15 mouse cellular contexts compared by ENCODE assay signal in genomic region chr7:97032412-97032811, GRCm38 (mm10).
"Had no signal": no experiment of that assay in that cellular context is flagged by ENCODE, and none has a peak within 500 bp of the region (broad histone marks: within the 10 kb centered on the region; RNA-seq: fewer than 3 reads in every experiment).

No protein-coding gene starts in this region.

- DNase-seq: kidney, adult 9 months; lung, embryonic 14.5 days; lung, postnatal 10 days; lung, postnatal 4 days; midbrain, embryonic 14.5 days; right cerebral cortex, postnatal 4 days; spleen, adult 18-20 months; thymus, adult 18-20 months; thymus, postnatal 14 days had no signal

- H3K27ac ChIP-seq: left cerebral cortex, adult 2 months; limb, embryonic 15.5 days; liver, embryonic 12.5 days; midbrain, embryonic 10.5 days; neural tube, embryonic 15.5 days had no signal

- H3K9ac ChIP-seq: limb, embryonic 15.5 days; liver, embryonic 12.5 days; lung, embryonic 14.5 days; neural tube, embryonic 15.5 days had no signal

- H3K4me2 ChIP-seq: limb, embryonic 15.5 days; liver, embryonic 12.5 days; lung, embryonic 14.5 days; neural tube, embryonic 15.5 days had no signal

- ATAC-seq: liver, embryonic 12.5 days had no signal

- H3K4me1 ChIP-seq: limb, embryonic 15.5 days; liver, embryonic 12.5 days; midbrain, embryonic 10.5 days; neural tube, embryonic 15.5 days had no signal

- H3K36me3 ChIP-seq: midbrain, embryonic 10.5 days; neural tube, embryonic 15.5 days had no signal

- H3K9me3 ChIP-seq: limb, embryonic 15.5 days; liver, embryonic 12.5 days; midbrain, embryonic 10.5 days; neural tube, embryonic 15.5 days had no signal

- H3K27me3 ChIP-seq: limb, embryonic 15.5 days; liver, embryonic 12.5 days; neural tube, embryonic 15.5 days had no signal

- H3K4me3 ChIP-seq: left cerebral cortex, adult 2 months; limb, embryonic 15.5 days; liver, embryonic 12.5 days; midbrain, embryonic 10.5 days; myocyte; neural tube, embryonic 15.5 days had no signal
